Comparison of ENCODE assay signal across 9 mouse cellular contexts in the genomic region with DNA sequence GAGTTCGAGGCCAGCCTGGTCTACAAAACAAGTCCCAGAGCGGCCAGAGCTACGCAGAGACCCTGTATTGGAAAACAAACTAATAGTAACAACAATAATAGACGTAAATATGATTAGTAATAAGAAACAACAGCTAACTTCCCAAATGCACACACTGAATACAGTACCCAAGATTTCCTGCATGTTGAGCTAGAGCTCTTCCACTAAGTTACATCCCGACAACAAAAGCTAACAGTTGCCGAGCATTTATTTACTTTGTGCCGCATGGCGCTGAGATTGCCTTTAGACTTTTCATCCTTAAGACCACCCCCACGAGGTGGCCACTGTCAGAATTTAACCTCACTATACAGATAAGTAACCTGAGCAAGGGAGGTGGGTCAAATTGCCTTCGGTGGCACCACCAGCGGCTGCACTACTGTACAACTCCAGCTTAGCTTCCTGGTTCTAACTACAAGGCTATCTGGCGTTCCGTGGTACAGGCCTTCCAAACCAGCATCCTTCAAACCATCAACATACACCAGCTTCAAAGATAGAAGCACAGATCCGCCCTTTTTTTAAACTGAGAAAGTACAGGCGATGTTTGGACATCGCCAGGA. TPM values are rescaled to one million over a fixed set of nuclear protein-coding genes. Genes with fewer than 3 reads are reported as not detected.
DNase-seq lines count a peak whose midpoint lies in the region; ATAC-seq and TF ChIP-seq lines count a peak whose summit lies in the region.
"Had no signal": no experiment of that assay in that cellular context is flagged by ENCODE, and none has a peak within 500 bp of the region (broad histone marks: within the 10 kb centered on the region; RNA-seq: fewer than 3 reads in every experiment).

No protein-coding gene starts in this region.

- peaks cover 51% of the 10 kb centered on the region for H3K4me1 ChIP-seq in lung, embryonic 15.5 days
- H3K4me1 ChIP-seq in forebrain, embryonic 15.5 days: peaks cover 24% of the 10 kb centered on the region
- H3K4me1 ChIP-seq in limb, embryonic 12.5 days (replicated peaks): peaks cover 44% of the 10 kb centered on the region
- peaks cover 28% of the 10 kb centered on the region for H3K4me1 ChIP-seq in small intestine, adult 2 months (ENCODE audit: control insufficient read depth, insufficient read depth, insufficient read length, low read length)

- peak overlapping the region; percentile 99 for H3K4me2 ChIP-seq in lung, embryonic 15.5 days
- peak overlapping the region; percentile 100 for H3K4me2 ChIP-seq in forebrain, embryonic 15.5 days (replicated peaks)
- peak overlapping the region; percentile 99 for H3K4me2 ChIP-seq in limb, embryonic 12.5 days

- no peak for TF ChIP-seq CTCF in small intestine, adult 2 months (IDR thresholded peaks at IDR 0.05; ENCODE audit: extremely low read depth, insufficient read length, insufficient replicate concordance, low read depth, low read length)

- no peaks in the 10 kb centered on the region for H3K27me3 ChIP-seq in lung, embryonic 15.5 days
- H3K27me3 ChIP-seq in forebrain, embryonic 15.5 days: no peaks in the 10 kb centered on the region
- H3K27me3 ChIP-seq in limb, embryonic 12.5 days: peaks cover 21% of the 10 kb centered on the region
- H3K27me3 ChIP-seq in small intestine, adult 2 months (ENCODE audit: control insufficient read depth, insufficient read depth, low read length): no peaks in the 10 kb centered on the region

- 0 out of 2 replicates have a peak overlapping the region, but pooled peaks have one; percentile 85 for H3K27ac ChIP-seq in lung, embryonic 15.5 days
- no peak overlapping the region for H3K27ac ChIP-seq in forebrain, embryonic 15.5 days (replicated peaks)
- no peak overlapping the region for H3K27ac ChIP-seq in limb, embryonic 12.5 days
- H3K27ac ChIP-seq in small intestine, adult 2 months (ENCODE audit: insufficient read depth, low read depth, low read length): peak overlapping the region; percentile 96

- peak overlapping the region; percentile 78 for H3K4me3 ChIP-seq in lung, embryonic 15.5 days
- peak overlapping the region; percentile 80 for H3K4me3 ChIP-seq in forebrain, embryonic 15.5 days
- peak overlapping the region; percentile 78 for H3K4me3 ChIP-seq in limb, embryonic 12.5 days (replicated peaks)
- peak overlapping the region; percentile 98 for H3K4me3 ChIP-seq in small intestine, adult 2 months (ENCODE audit: low read depth, low read length)

- ATAC-seq in lung, embryonic 15.5 days (ENCODE audit: borderline replicate concordance, extremely low read depth, low FRiP score, low TSS enrichment): no peak
- no peak for ATAC-seq in forebrain, embryonic 15.5 days (replicated peaks)
- no peak for ATAC-seq in limb, embryonic 12.5 days (ENCODE audit: insufficient number of reproducible peaks, insufficient read depth, low FRiP score, low TSS enrichment, low read depth)

- no peaks in the 10 kb centered on the region for H3K9me3 ChIP-seq in lung, embryonic 15.5 days
- H3K9me3 ChIP-seq in forebrain, embryonic 15.5 days: no peaks in the 10 kb centered on the region
- no peaks in the 10 kb centered on the region for H3K9me3 ChIP-seq in limb, embryonic 12.5 days

- DNase-seq in lung, postnatal 10 days: no peak
- no peak for DNase-seq in left cerebral cortex, adult 18-20 months (ENCODE audit: low spot score in 2 of 2)
- DNase-seq in urinary bladder, adult 18-20 months (ENCODE audit: low spot score in 2 of 2): no peak
- no peak for DNase-seq in frontal cortex, adult 2 months (ENCODE audit: extremely low spot score in 1 of 2, low spot score in 1 of 2)

- peak overlapping the region; percentile 80 for H3K9ac ChIP-seq in lung, embryonic 15.5 days
- H3K9ac ChIP-seq in forebrain, embryonic 15.5 days (replicated peaks): peak overlapping the region; percentile 73; the same call in 1 of the 2 replicates
- peak overlapping the region; percentile 84; the same call in 1 of the 2 replicates for H3K9ac ChIP-seq in limb, embryonic 12.5 days (replicated peaks)

- H3K36me3 ChIP-seq in lung, embryonic 15.5 days: no peaks in the 10 kb centered on the region
- no peaks in the 10 kb centered on the region for H3K36me3 ChIP-seq in forebrain, embryonic 15.5 days
- no peaks in the 10 kb centered on the region for H3K36me3 ChIP-seq in limb, embryonic 12.5 days
- H3K36me3 ChIP-seq in small intestine, adult 2 months (ENCODE audit: control insufficient read depth, insufficient read depth, low read length): no peaks in the 10 kb centered on the region

- TF ChIP-seq POLR2A in small intestine, adult 2 months (IDR thresholded peaks at IDR 0.05; ENCODE audit: low read depth, low read length): no peak

- WGBS in lung, embryonic 15.5 days: 34% methylated on average over 16 of the region's 16 CpGs
- 41% methylated on average over 16 of the region's 16 CpGs for WGBS in forebrain, embryonic 15.5 days
- WGBS in limb, embryonic 12.5 days: 45% methylated on average over 16 of the region's 16 CpGs
- 25% methylated on average over 16 of the region's 16 CpGs for WGBS in small intestine, adult 2 months

RNA-seq across cellular contexts. Expression of a gene that starts 2.1 kb away (rescaled TPM):
- 7.3 and 9.0 TPM in 2 replicates for polyA plus RNA-seq in lung, embryonic 15.5 days (2015; fragmentation: Nextera tagmentation; extraction: Ambion mirVana)
- polyA plus RNA-seq in forebrain, embryonic 15.5 days (2015; fragmentation: Nextera tagmentation; extraction: Ambion mirVana): 4.6 and 5.1 TPM in 2 replicates
- 5.6 and 8.0 TPM in 2 replicates for polyA plus RNA-seq in limb, embryonic 12.5 days (2016; fragmentation: Nextera tagmentation; extraction: Ambion mirVana)
- polyA plus RNA-seq in small intestine, adult 2 months (2012; rRNA removed): 46.7 and 189 TPM in 2 replicates
- total RNA-seq in left cerebral cortex, adult 18-20 months (2021): 10 to 100 TPM in 1 of 2 experiments, 1 to 10 TPM in 1; 9.2 to 11.9 TPM
- 18.1 and 19.6 TPM in 2 replicates for polyA plus RNA-seq in frontal cortex, adult 2 months (2012; rRNA removed)

RNA-seq across cellular contexts. Expression of a gene that starts 58.7 kb away (rescaled TPM):
- 2.7 and 3.0 TPM in 2 replicates for polyA plus RNA-seq in lung, embryonic 15.5 days (2015; fragmentation: Nextera tagmentation; extraction: Ambion mirVana)
- polyA plus RNA-seq in forebrain, embryonic 15.5 days (2015; fragmentation: Nextera tagmentation; extraction: Ambion mirVana): 5.2 and 5.9 TPM in 2 replicates
- polyA plus RNA-seq in limb, embryonic 12.5 days (2016; fragmentation: Nextera tagmentation; extraction: Ambion mirVana): 1.3 and 1.7 TPM in 2 replicates
- polyA plus RNA-seq in small intestine, adult 2 months (2012; rRNA removed): 0.20 and 1.0 TPM in 2 replicates
- 10 to 100 TPM; 11.2 to 11.6 TPM for total RNA-seq in left cerebral cortex, adult 18-20 months (2021)
- 7.8 and 8.6 TPM in 2 replicates for polyA plus RNA-seq in frontal cortex, adult 2 months (2012; rRNA removed)
- polyA plus RNA-seq: erythroblast, embryonic 14.5 days had no signal

Comparison
In these comparisons a context has a peak if more than half of its experiments do, and no peak if none do; other contexts are left out.
1. H3K27ac ChIP-seq: peak in lung, embryonic 15.5 days (single experiment) and small intestine, adult 2 months (single experiment); none in forebrain, embryonic 15.5 days (single experiment) and limb, embryonic 12.5 days (single experiment).
2. Peak in every context shown above with its lines, with median percentiles within 50 percentile points of each other: H3K4me2 ChIP-seq, H3K4me3 ChIP-seq and H3K9ac ChIP-seq.